Mouse (Mus musculus): ENCODE data around the gene Rad9a. TPM values are rescaled to one million over a fixed set of nuclear protein-coding genes. Genes with fewer than 3 reads are reported as not detected.

Rad9a gene
- polyA plus RNA-seq (2015; fragmentation: Nextera tagmentation; extraction: Ambion mirVana): 14.9 and 15.7 TPM in 2 replicates

DNA sequence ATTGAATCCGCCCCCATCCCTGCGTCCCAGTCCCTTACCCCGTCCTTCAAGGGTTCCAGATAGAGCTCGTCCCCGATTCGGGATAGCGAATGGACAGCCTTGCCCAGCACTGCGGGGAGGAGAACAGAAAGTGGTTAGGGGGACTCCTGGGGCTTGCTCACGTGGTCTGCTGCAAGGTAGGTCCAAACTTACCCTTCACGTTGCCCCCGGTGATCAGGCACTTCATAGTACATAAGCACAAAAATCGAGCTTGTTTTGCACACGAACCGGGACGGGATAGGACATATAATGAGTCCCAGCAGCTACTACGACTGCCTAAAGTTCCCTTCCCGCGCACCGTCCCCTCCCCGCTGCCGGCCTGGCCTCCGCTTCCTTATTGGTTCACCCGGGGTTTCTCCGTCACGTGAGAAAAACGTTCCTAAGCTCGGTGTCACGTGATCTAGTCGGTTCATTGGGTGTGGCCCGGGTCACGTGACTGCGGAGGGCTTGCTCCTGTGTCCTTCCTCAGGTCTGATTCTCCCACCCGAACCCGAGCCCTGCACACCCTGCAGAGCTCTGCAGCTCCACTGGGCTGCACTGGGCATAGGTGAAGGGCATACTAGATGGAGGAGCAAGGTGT, at the start of gene Rad9a:
Rad9a (minus strand) TSS at position 372 of the 619 bp plus-strand sequence.

DNA sequence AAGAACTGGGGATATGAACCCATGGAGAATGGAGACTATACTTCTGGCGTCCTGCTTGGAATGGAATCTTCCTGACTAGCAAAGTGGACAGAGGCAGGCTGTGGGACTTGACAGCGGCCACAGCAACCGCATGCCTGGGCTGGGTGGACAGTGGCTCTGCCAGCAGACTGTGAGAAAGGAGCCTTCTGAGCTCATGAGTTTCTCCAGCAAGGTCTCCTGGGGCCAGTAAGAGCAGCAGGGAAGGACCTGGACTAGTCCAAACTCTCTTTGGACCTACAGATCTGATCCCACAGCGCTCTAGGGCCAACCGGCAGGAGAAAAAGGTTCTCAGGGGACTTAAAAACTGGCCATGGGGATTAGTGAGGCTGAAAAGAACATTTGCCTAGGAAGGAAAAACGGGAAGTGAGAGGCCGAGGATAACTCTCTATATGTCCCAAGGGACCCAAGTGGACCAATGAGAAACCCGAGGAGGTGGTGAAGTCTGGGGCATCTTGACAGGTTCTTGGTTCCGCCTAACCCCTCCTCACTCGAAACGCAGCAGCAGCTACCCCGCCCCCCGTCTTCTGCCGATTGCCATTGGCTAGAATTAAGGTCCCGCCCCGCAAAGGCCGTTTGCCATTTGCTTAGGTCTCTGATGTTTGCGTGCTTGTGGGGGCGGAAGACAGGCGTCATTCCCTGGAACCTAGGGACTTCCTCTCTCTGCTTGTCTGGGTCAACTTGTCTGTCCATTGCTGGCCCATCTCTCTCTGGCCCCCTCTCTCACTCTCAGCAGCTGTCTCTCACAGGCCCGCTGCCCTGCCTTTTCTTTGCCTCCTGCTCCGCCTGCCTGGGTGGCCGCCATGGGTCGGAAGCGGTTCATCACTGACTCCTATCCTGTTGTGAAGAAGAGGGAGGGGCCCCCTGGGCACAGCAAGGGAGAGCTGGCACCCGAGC, 30.1 kb upstream of the Rad9a start, which contains the start of gene Pold4:
Pold4 (plus strand) TSS at position 647 of the 933 bp plus-strand sequence.

DNA sequence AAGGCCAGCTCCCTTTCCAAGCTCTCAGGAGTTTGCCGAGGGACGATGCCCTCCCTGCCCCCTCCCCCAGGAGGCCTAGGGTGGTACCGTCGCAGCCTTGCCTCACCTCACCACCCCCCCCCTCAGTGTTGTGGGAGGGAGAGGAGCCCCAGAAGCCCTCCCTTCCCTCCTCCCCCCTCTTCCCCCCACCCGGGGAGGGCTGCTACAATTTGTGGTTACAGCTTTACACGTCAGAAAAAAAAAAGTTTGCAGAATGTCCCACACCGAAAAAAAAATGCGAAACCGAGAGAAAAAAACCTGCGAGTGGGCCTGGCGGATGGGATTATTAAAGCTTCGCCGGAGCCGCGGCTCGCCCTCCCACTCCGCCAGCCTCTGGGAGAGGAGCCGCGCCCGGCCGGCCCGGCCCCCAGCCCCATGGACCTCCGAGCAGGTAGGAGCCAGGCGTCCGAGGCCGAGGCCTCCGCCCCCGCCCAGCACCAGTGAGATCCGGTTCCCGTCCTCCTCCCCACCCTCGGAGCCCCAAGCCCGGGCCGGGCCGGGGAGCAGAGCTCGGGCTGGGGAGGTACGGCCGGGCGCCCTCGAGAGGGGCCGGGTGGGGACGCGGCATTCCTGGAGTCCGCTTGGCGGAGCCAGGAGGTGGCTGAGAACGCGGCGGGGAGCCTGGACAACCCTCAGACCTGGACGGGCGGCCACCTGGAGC, 12.8 kb upstream of the Rad9a start, which contains the start of the genes Clcf1 and AC109138.7:
Clcf1 (plus strand) TSS at position 168 of the 700 bp plus-strand sequence.
AC109138.7 (plus strand) TSS at position 287 of the 700 bp plus-strand sequence.

GRCm38 (mm10) chr19:4191528-4192250, 9.8 kb downstream of the Rad9a start, which contains the start of gene Ppp1ca:
Gene Ppp1ca, plus strand, starts transcription at chr19:4192065.

DNA sequence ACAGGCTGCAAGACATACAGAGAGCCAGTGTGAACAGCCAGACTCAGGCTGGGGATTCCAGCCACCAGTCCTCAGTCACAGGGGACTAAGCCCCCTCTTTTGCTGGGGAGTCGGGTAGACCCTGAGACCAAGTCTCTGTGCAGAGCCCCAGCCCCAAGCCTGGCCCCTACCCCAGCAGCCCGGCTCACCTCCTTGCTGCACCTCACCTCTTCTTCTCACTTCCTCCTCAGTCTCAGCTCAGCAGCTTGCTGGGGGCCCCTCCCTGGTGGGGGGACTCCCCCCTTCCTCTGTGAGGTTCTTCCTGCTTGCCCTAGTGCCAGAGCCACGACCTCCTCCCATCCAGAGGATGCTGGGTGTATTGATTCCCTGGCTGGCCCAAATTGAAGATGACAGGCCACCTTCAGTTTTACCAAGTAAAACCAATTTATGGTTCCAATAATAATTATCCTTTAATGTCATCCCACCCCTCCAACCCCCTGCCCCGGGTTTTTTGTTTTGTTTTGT, 10.6 kb downstream of the Rad9a start, which contains the start of gene Tbc1d10c:
Tbc1d10c (minus strand) TSS at position 454 of the 504 bp plus-strand sequence.

GRCm38 (mm10) chr19:4175368-4175947, 26.0 kb downstream of the Rad9a start, which contains the start of gene Carns1:
Gene Carns1, minus strand, starts transcription at chr19:4175479.

DNA sequence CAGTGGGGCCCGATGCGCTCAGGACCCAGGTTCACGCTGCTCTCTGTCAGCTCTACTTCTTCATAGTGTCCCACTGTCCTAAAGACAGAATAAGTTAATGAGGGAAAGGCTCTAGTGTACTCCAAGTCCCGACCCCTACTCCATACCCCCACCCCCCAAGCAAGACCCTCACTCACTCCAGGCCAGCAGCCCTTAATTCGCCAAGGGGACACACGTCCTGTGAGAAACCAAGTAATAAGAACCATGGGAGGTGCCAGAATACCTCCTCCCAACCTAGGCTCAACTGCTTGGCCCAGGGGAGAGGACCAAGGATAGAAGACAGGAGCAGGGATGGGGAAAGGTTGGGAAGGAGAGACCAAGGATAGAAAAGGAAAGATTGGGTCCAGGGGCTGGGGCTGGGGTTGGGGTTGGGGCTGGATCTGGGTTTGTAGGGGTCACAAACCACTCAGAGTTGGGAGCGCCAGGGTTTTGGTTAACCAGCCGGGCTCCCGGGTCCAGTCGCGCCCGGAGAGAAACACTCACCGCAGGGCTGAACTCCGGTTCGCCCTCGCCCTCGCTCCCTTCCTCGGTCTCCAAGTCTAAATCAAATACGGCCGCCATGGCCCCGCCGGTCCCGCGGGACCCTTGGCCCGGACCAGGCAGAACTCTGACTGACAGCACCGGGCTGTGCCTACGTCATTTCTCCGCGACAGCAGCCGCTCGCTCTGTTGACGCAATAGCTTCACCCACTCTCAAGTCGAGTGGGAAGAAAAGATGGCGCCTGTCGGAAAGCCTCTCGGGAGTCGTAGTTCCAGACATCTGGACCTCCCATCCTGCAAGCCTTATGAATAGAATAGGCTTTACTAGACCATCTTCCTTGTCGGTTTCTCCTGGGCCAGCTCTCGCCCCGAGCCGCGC, 38.6 kb downstream of the Rad9a start, which contains the start of gene Rps6kb2:
Rps6kb2 (minus strand) TSS at position 709 of the 897 bp plus-strand sequence.

DNA sequence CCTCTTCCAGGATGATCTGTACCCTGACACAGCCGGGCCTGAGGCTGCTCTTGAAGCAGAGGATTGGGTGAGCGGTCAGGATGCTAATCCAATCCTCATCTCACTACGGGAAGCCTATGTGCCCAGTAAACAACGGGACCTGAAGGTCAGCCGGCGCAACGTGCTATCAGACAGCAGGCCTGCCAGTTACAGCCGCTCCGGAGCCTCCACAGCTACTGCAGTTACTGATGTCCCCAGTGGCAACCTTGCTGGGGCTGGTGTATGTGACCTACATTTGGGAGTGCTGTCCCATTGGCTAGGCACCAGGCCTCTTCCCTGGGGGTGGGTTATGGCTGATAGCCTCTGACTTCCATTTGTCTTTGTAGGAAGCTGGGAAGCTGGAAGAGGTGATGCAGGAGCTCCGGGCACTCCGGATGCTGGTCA, 48.2 kb downstream of the Rad9a start, which contains the start of gene Ptprcap:
Ptprcap (plus strand) TSS at position 373 of the 423 bp plus-strand sequence.

DNA sequence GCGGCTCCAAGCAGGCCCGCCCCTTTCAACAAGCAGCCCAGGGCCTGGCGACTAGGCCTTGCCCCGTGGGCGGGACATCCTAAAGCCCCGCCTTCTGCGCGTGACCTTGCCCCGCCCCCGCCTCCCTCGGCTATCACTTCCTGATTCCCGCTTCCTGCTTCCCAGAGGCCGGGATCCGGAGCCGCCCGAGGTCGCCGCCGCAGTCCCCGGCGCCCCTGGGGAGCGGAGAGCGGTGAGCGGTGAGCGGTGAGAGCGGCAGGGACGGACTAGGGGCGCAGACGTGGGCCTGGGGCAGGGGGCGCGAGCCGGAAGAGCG, 53.0 kb downstream of the Rad9a start, which contains the start of gene Coro1b:
Coro1b (plus strand) TSS at position 129 of the 316 bp plus-strand sequence.

Small RNA genes lying within 50 kb of the gene (microRNA-seq; reads per million reads assigned to microRNA genes)
- gene Gm26115: not detected

Other genes with a start within 250 kb of the Rad9a start
- not detected in 2 replicates for gene Aldh3b3, start 243.0 kb downstream of the Rad9a start, polyA plus RNA-seq (2015; fragmentation: Nextera tagmentation; extraction: Ambion mirVana)
- gene Aldh3b2, start 229.3 kb downstream of the Rad9a start, polyA plus RNA-seq (2015; fragmentation: Nextera tagmentation; extraction: Ambion mirVana): 0.45 TPM in 2 replicates
- gene Acy3, start 215.1 kb downstream of the Rad9a start, polyA plus RNA-seq (2015; fragmentation: Nextera tagmentation; extraction: Ambion mirVana): 4.4 and 5.1 TPM in 2 replicates
- 0.12 TPM in 1 of 2 replicates, not detected in the other for gene Tbx10, start 208.9 kb downstream of the Rad9a start, polyA plus RNA-seq (2015; fragmentation: Nextera tagmentation; extraction: Ambion mirVana)
- gene Nudt8, start 201.1 kb downstream of the Rad9a start, polyA plus RNA-seq (2015; fragmentation: Nextera tagmentation; extraction: Ambion mirVana): 26.9 and 27.1 TPM in 2 replicates
- gene Gm49405, start 201.0 kb downstream of the Rad9a start, polyA plus RNA-seq (2015; fragmentation: Nextera tagmentation; extraction: Ambion mirVana): 2.2 and 2.6 TPM in 2 replicates
- gene Doc2g, start 198.3 kb downstream of the Rad9a start, polyA plus RNA-seq (2015; fragmentation: Nextera tagmentation; extraction: Ambion mirVana): 3.2 TPM in 2 replicates
- gene Ndufv1, start 188.9 kb downstream of the Rad9a start, polyA plus RNA-seq (2015; fragmentation: Nextera tagmentation; extraction: Ambion mirVana): 281 and 291 TPM in 2 replicates
- 590 and 603 TPM in 2 replicates for gene Gstp1, start 163.7 kb downstream of the Rad9a start, polyA plus RNA-seq (2015; fragmentation: Nextera tagmentation; extraction: Ambion mirVana)
- gene Gstp2, start 155.6 kb downstream of the Rad9a start, polyA plus RNA-seq (2015; fragmentation: Nextera tagmentation; extraction: Ambion mirVana): 0.48 and 2.7 TPM in 2 replicates
- not detected in 2 replicates for gene Gstp3, start 142.1 kb downstream of the Rad9a start, polyA plus RNA-seq (2015; fragmentation: Nextera tagmentation; extraction: Ambion mirVana)
- gene Cabp2, start 120.1 kb downstream of the Rad9a start, polyA plus RNA-seq (2015; fragmentation: Nextera tagmentation; extraction: Ambion mirVana): not detected in 2 replicates
- 74.2 and 77.2 TPM in 2 replicates for gene Cdk2ap2, start 104.5 kb downstream of the Rad9a start, polyA plus RNA-seq (2015; fragmentation: Nextera tagmentation; extraction: Ambion mirVana)
- 90.8 and 110 TPM in 2 replicates for gene Pitpnm1, start 101.7 kb downstream of the Rad9a start, polyA plus RNA-seq (2015; fragmentation: Nextera tagmentation; extraction: Ambion mirVana)
- gene Aip, start 75.8 kb downstream of the Rad9a start, polyA plus RNA-seq (2015; fragmentation: Nextera tagmentation; extraction: Ambion mirVana): 103 and 106 TPM in 2 replicates
- gene Gpr152, start 61.9 kb downstream of the Rad9a start, polyA plus RNA-seq (2015; fragmentation: Nextera tagmentation; extraction: Ambion mirVana): not detected in 2 replicates
- gene Cabp4, start 57.6 kb downstream of the Rad9a start, polyA plus RNA-seq (2015; fragmentation: Nextera tagmentation; extraction: Ambion mirVana): 0.26 and 0.76 TPM in 2 replicates
- gene Coro1b, start 53.0 kb downstream of the Rad9a start, polyA plus RNA-seq (2015; fragmentation: Nextera tagmentation; extraction: Ambion mirVana): 94.3 and 112 TPM in 2 replicates
- 0.70 TPM in 1 of 2 replicates, not detected in the other for gene Ptprcap, start 48.1 kb downstream of the Rad9a start, polyA plus RNA-seq (2015; fragmentation: Nextera tagmentation; extraction: Ambion mirVana)
- gene Rps6kb2, start 38.3 kb downstream of the Rad9a start, polyA plus RNA-seq (2015; fragmentation: Nextera tagmentation; extraction: Ambion mirVana): 41.9 and 53.4 TPM in 2 replicates
- gene Carns1, start 26.2 kb downstream of the Rad9a start, polyA plus RNA-seq (2015; fragmentation: Nextera tagmentation; extraction: Ambion mirVana): 6.2 and 6.6 TPM in 2 replicates
- 1.2 and 1.6 TPM in 2 replicates for gene Tbc1d10c, start 10.4 kb downstream of the Rad9a start, polyA plus RNA-seq (2015; fragmentation: Nextera tagmentation; extraction: Ambion mirVana)
- gene Ppp1ca, start 9.6 kb downstream of the Rad9a start, polyA plus RNA-seq (2015; fragmentation: Nextera tagmentation; extraction: Ambion mirVana): 572 and 576 TPM in 2 replicates
- gene Clcf1, start 12.6 kb upstream of the Rad9a start, polyA plus RNA-seq (2015; fragmentation: Nextera tagmentation; extraction: Ambion mirVana): 1.2 and 1.3 TPM in 2 replicates
- gene AC109138.7, start 12.7 kb upstream of the Rad9a start, polyA plus RNA-seq (2015; fragmentation: Nextera tagmentation; extraction: Ambion mirVana): not detected in 2 replicates
- 32.9 and 33.0 TPM in 2 replicates for gene Pold4, start 30.2 kb upstream of the Rad9a start, polyA plus RNA-seq (2015; fragmentation: Nextera tagmentation; extraction: Ambion mirVana)
- 18.8 and 24.1 TPM in 2 replicates for gene Ssh3, start 67.5 kb upstream of the Rad9a start, polyA plus RNA-seq (2015; fragmentation: Nextera tagmentation; extraction: Ambion mirVana)
- gene Ankrd13d, start 81.5 kb upstream of the Rad9a start, polyA plus RNA-seq (2015; fragmentation: Nextera tagmentation; extraction: Ambion mirVana): 85.0 and 93.2 TPM in 2 replicates
- 37.0 and 46.2 TPM in 2 replicates for gene Grk2, start 104.6 kb upstream of the Rad9a start, polyA plus RNA-seq (2015; fragmentation: Nextera tagmentation; extraction: Ambion mirVana)
- 21.2 and 22.8 TPM in 2 replicates for gene Kdm2a, start 196.6 kb upstream of the Rad9a start, polyA plus RNA-seq (2015; fragmentation: Nextera tagmentation; extraction: Ambion mirVana)
- gene Rhod, start 237.8 kb upstream of the Rad9a start, polyA plus RNA-seq (2015; fragmentation: Nextera tagmentation; extraction: Ambion mirVana): 5.2 and 10.4 TPM in 2 replicates